Mouse (Mus musculus): Measurements from ENCODE around the gene Phox2b.

Gene Phox2b

GRCm38 (mm10) chr5:67093991-67094390 lies 5.1 kb downstream of the Phox2b start:
- DNase-seq (ENCODE audit: low read depth in 1 of 2, low spot score in 2 of 2) = no peak

- no peak for DNase-seq (ENCODE audit: low read depth in 1 of 2, low spot score in 2 of 2)
These were observed 7.3 kb downstream of the Phox2b start for GRCm38 (mm10) chr5:67091766-67092165.

- DNase-seq (ENCODE audit: low read depth in 1 of 2, low spot score in 2 of 2) = no peak
These were observed 8.2 kb downstream of the Phox2b start for GRCm38 (mm10) chr5:67090856-67091255.

GRCm38 (mm10) chr5:67083117-67083516 lies 16.0 kb downstream of the Phox2b start:
- DNase-seq (ENCODE audit: low read depth in 1 of 2, low spot score in 2 of 2) = no peak

DNA sequence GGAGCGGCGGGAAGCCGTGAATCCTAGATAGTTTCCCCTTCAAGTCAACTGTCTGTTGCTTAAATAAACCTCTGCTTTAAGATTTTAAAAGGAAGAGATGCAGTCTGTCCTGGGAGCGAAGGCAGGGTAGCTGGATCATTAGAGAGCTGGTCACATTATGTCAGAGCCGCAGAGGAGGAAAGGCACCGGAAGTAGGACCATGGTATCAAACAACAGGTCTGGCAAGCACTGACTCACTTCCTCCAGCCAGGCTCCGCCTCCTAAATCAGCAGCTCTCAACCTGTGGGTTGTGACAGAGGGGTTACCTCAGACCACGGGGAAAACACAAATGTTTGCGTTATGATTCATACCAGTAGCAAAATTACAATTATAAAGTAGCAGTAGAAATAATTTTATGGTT lies 35.5 kb downstream of the Phox2b start:
- DNase-seq (ENCODE audit: low read depth in 1 of 2, low spot score in 2 of 2) = no peak

DNA sequence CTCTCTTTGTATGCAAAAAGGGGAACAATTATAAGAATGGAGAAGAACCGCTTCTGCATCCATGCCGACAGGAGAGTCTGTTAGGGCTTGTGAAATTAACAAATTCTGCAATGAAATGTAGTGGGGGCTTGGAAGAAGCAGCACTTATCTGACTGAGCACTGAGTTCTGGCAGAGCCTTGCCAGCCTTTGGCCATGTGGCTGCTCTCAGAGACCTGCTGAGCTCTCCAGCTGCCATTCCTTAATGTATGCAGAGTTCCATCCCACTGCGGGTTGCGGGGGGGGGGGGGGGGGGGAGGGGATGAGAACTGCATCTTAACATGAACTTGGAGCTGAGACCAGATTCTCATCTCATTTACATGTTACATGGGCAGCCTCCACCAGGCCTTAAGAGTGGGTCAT lies 38.6 kb downstream of the Phox2b start:
- peak in 1 of 2 experiments; percentile 1 for DNase-seq (ENCODE audit: low read depth in 1 of 2, low spot score in 2 of 2)

DNA sequence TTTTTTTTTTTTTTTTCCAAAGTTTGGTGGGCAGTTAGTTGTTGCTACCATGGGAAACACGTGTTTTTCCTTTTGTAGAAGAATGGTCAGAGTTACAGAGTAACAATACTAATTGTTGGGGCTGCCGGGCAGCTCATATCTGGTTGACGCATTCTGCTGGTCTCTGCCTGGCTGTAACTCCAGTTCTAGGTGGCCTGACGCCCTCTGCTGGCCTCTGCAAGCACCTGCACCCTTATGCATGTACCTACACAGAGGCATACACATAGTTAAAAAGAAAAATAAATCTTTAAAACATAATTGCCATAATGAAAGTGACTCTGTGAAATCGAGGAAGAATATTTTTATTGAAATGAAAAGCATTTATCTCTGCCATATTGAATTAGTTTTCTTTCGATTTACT lies 41.3 kb downstream of the Phox2b start:
- no peak for DNase-seq (ENCODE audit: low read depth in 1 of 2, low spot score in 2 of 2)

- DNase-seq (ENCODE audit: low read depth in 1 of 2, low spot score in 2 of 2) = no peak
These were observed 51.1 kb downstream of the Phox2b start for GRCm38 (mm10) chr5:67048003-67048402.

Measured in monocyte, adult 2 months (primary cell).